Mouse (Mus musculus): Measurements from ENCODE around the gene Rgs18. TPM values are rescaled to one million over a fixed set of nuclear protein-coding genes. Genes with fewer than 3 reads are reported as not detected.
A peak's percentile ranks its signal among the peaks of the same experiment; 100 is the strongest.

The Rgs18 gene
- total RNA-seq (2014; fragmentation: Nextera tagmentation): 14.5 and 16.5 TPM in 2 replicates
- 28.1 and 29.5 TPM in 2 replicates for total RNA-seq (2017)
- polyA plus RNA-seq (2012): 0.41 and 0.54 TPM in 2 replicates

- ATAC-seq (ENCODE audit: extremely low read depth, insufficient number of reproducible peaks, low FRiP score, poor library complexity, severe bottlenecking): peak; percentile 97
- peak; percentile 11 for DNase-seq (ENCODE audit: low spot score)
- H3K36me3 ChIP-seq (replicated peaks): no peaks in the 10 kb centered on the region
- H3K27me3 ChIP-seq (ENCODE audit: insufficient read depth, low read length): no peaks in the 10 kb centered on the region
- H3K4me3 ChIP-seq (ENCODE audit: low read depth, low read length): peak within 1 kb of the TSS; percentile 46
- TF ChIP-seq CTCF (IDR thresholded peaks at IDR 0.05; ENCODE audit: low read depth, low read length) (no peak), POLR2AphosphoS5 (IDR thresholded peaks at IDR 0.05; ENCODE audit: insufficient replicate concordance, low read depth, low read length) (no peak), TAL1 (conservative IDR thresholded peaks at IDR 0.05; ENCODE audit: low read depth, low read length) (peak; percentile 85)
- peaks cover 7% of the 10 kb centered on the region for H3K4me1 ChIP-seq (ENCODE audit: insufficient read depth, low read depth, low read length)
- 0 out of 2 replicates have a peak, but pooled peaks cover 4% of the 10 kb centered on the region for H3K9me3 ChIP-seq (replicated peaks)
Observed at GRCm38 (mm10) chr1:144775331-144775730, at the start of gene Rgs18. Rgs18 (minus strand) TSS chr1:144775435.

- Histone ChIP-seq H3K27me3 (ENCODE audit: insufficient read depth, low read length) (no peaks in the 10 kb centered on the region), H3K4me1 (ENCODE audit: insufficient read depth, low read depth, low read length) (peaks cover 7% of the 10 kb centered on the region), H3K4me3 (ENCODE audit: low read depth, low read length) (peak overlapping the region; percentile 46), H3K9me3 (replicated peaks) (0 out of 2 replicates have a peak, but pooled peaks cover 4% of the 10 kb centered on the region), H3K36me3 (replicated peaks) (no peaks in the 10 kb centered on the region)
- DNase-seq (ENCODE audit: low spot score): no peak
- TF ChIP-seq GATA1 (IDR thresholded peaks at IDR 0.05; ENCODE audit: borderline replicate concordance, low read length) (no peak), CTCF (IDR thresholded peaks at IDR 0.05; ENCODE audit: low read depth, low read length) (no peak), GATA2 (IDR thresholded peaks at IDR 0.05; ENCODE audit: borderline replicate concordance, low read depth, low read length) (no peak), TAL1 (conservative IDR thresholded peaks at IDR 0.05; ENCODE audit: low read depth, low read length) (no peak), POLR2AphosphoS5 (IDR thresholded peaks at IDR 0.05; ENCODE audit: insufficient replicate concordance, low read depth, low read length) (no peak)
- ATAC-seq (ENCODE audit: extremely low read depth, insufficient number of reproducible peaks, low FRiP score, poor library complexity, severe bottlenecking): no peak
Observed at GRCm38 (mm10) chr1:144774394-144774793, 841 bp downstream of the Rgs18 start.

- Histone ChIP-seq H3K27me3 (ENCODE audit: insufficient read depth, low read length) (no peaks in the 10 kb centered on the region), H3K9me3 (replicated peaks) (no peaks in the 10 kb centered on the region), H3K4me3 (ENCODE audit: low read depth, low read length) (no peak overlapping the region), H3K36me3 (replicated peaks) (no peaks in the 10 kb centered on the region), H3K4me1 (ENCODE audit: insufficient read depth, low read depth, low read length) (no peaks in the 10 kb centered on the region)
- DNase-seq (ENCODE audit: low spot score) (no peak), ATAC-seq (ENCODE audit: extremely low read depth, insufficient number of reproducible peaks, low FRiP score, poor library complexity, severe bottlenecking) (0 out of 2 replicates have a peak, but pooled peaks have one; percentile 38)
- TF ChIP-seq TAL1 (conservative IDR thresholded peaks at IDR 0.05; ENCODE audit: low read depth, low read length) (no peak), POLR2AphosphoS5 (IDR thresholded peaks at IDR 0.05; ENCODE audit: insufficient replicate concordance, low read depth, low read length) (no peak), GATA2 (IDR thresholded peaks at IDR 0.05; ENCODE audit: borderline replicate concordance, low read depth, low read length) (no peak), GATA1 (IDR thresholded peaks at IDR 0.05; ENCODE audit: borderline replicate concordance, low read length) (no peak), CTCF (IDR thresholded peaks at IDR 0.05; ENCODE audit: low read depth, low read length) (no peak)
Observed at GRCm38 (mm10) chr1:144766218-144766617, 9.0 kb downstream of the Rgs18 start.

GRCm38 (mm10) chr1:144760792-144761191 lies 14.4 kb downstream of the Rgs18 start:
- Histone ChIP-seq H3K4me3 (ENCODE audit: low read depth, low read length) (no peak overlapping the region), H3K9me3 (replicated peaks) (no peaks in the 10 kb centered on the region), H3K36me3 (replicated peaks) (peaks cover 2% of the 10 kb centered on the region), H3K4me1 (ENCODE audit: insufficient read depth, low read depth, low read length) (no peaks in the 10 kb centered on the region), H3K27me3 (ENCODE audit: insufficient read depth, low read length) (no peaks in the 10 kb centered on the region)
- no peak for ATAC-seq (ENCODE audit: extremely low read depth, insufficient number of reproducible peaks, low FRiP score, poor library complexity, severe bottlenecking)
- TF ChIP-seq GATA2 (IDR thresholded peaks at IDR 0.05; ENCODE audit: borderline replicate concordance, low read depth, low read length) (no peak), GATA1 (IDR thresholded peaks at IDR 0.05; ENCODE audit: borderline replicate concordance, low read length) (no peak), TAL1 (conservative IDR thresholded peaks at IDR 0.05; ENCODE audit: low read depth, low read length) (no peak), CTCF (IDR thresholded peaks at IDR 0.05; ENCODE audit: low read depth, low read length) (no peak), POLR2AphosphoS5 (IDR thresholded peaks at IDR 0.05; ENCODE audit: insufficient replicate concordance, low read depth, low read length) (no peak)
- no peak for DNase-seq (ENCODE audit: low spot score)

- no peaks in the 10 kb centered on the region for H3K27me3 ChIP-seq (ENCODE audit: insufficient read depth, low read length)
- no peak for TF ChIP-seq CTCF (IDR thresholded peaks at IDR 0.05; ENCODE audit: low read depth, low read length)
- TF ChIP-seq GATA2 (IDR thresholded peaks at IDR 0.05; ENCODE audit: borderline replicate concordance, low read depth, low read length): no peak
- TF ChIP-seq POLR2AphosphoS5 (IDR thresholded peaks at IDR 0.05; ENCODE audit: insufficient replicate concordance, low read depth, low read length): no peak
- no peak for TF ChIP-seq GATA1 (IDR thresholded peaks at IDR 0.05; ENCODE audit: borderline replicate concordance, low read length)
- TF ChIP-seq TAL1 (conservative IDR thresholded peaks at IDR 0.05; ENCODE audit: low read depth, low read length): no peak
- ATAC-seq (ENCODE audit: extremely low read depth, insufficient number of reproducible peaks, low FRiP score, poor library complexity, severe bottlenecking): no peak
- no peak overlapping the region for H3K4me3 ChIP-seq (ENCODE audit: low read depth, low read length)
- no peaks in the 10 kb centered on the region for H3K4me1 ChIP-seq (ENCODE audit: insufficient read depth, low read depth, low read length)
- no peaks in the 10 kb centered on the region; the same call in 1 of the 2 replicates for H3K9me3 ChIP-seq (replicated peaks)
- H3K36me3 ChIP-seq (replicated peaks): peaks cover 2% of the 10 kb centered on the region
- DNase-seq (ENCODE audit: low spot score): no peak
Observed at GRCm38 (mm10) chr1:144750763-144751162, 24.5 kb downstream of the Rgs18 start.

- no peak for ATAC-seq (ENCODE audit: extremely low read depth, insufficient number of reproducible peaks, low FRiP score, poor library complexity, severe bottlenecking)
Observed at GRCm38 (mm10) chr1:144746182-144746581, 29.1 kb downstream of the Rgs18 start.

More at GRCm38 (mm10) chr1:144746182-144746581, 29.1 kb downstream of the Rgs18 start:
- no peaks in the 10 kb centered on the region for H3K27me3 ChIP-seq (ENCODE audit: insufficient read depth, low read length)
- H3K9me3 ChIP-seq (replicated peaks): no peaks in the 10 kb centered on the region; the same call in 1 of the 2 replicates
- no peaks in the 10 kb centered on the region for H3K4me1 ChIP-seq (ENCODE audit: insufficient read depth, low read depth, low read length)
- no peak for DNase-seq (ENCODE audit: low spot score)
- TF ChIP-seq TAL1 (conservative IDR thresholded peaks at IDR 0.05; ENCODE audit: low read depth, low read length) (no peak), CTCF (IDR thresholded peaks at IDR 0.05; ENCODE audit: low read depth, low read length) (no peak), GATA1 (IDR thresholded peaks at IDR 0.05; ENCODE audit: borderline replicate concordance, low read length) (no peak), GATA2 (IDR thresholded peaks at IDR 0.05; ENCODE audit: borderline replicate concordance, low read depth, low read length) (no peak), POLR2AphosphoS5 (IDR thresholded peaks at IDR 0.05; ENCODE audit: insufficient replicate concordance, low read depth, low read length) (no peak)
- H3K36me3 ChIP-seq (replicated peaks): peaks cover 2% of the 10 kb centered on the region
- no peak overlapping the region for H3K4me3 ChIP-seq (ENCODE audit: low read depth, low read length)

All from G1E (cell line).